Mouse (Mus musculus): ENCODE measurements around the gene Ywhaq. TPM values are rescaled to one million over a fixed set of nuclear protein-coding genes. Genes with fewer than 3 reads are reported as not detected.

Ywhaq gene
- polyA plus RNA-seq, 1 experiment from 2014 or later: 1,086 TPM

DNA sequence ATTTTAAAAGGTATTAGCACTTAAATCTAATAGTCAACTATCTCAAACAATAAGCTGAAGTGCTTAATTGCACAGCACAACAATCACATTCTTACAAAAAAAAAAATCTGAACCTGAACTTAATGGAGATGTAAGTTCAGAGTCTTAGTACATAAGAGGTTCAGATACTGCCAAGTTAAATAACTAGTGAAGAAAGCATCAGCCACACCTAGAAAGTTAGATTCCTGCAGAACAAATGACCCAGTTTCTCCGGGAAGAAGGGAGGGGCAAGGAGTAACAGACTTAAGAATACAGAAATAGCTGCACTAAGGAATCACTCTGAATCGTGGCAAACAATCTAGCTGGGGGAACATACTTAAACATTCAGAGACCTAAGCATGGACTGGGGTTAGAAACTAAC is 54.8 kb downstream of the Ywhaq start:
- no peaks in the 10 kb centered on the region for H3K9me3 ChIP-seq
- H3K4me1 ChIP-seq: no peaks in the 10 kb centered on the region
- no peak overlapping the region for H3K4me2 ChIP-seq
- no peak overlapping the region for H3K4me3 ChIP-seq
- no peaks in the 10 kb centered on the region for H3K36me3 ChIP-seq (replicated peaks)
- WGBS: 94% methylated on average over 2 of the region's 2 CpGs
- no peak overlapping the region for H3K9ac ChIP-seq
- no peak overlapping the region for H3K27ac ChIP-seq
- no peak for ATAC-seq (replicated peaks)
- H3K27me3 ChIP-seq (replicated peaks): no peaks in the 10 kb centered on the region

DNA sequence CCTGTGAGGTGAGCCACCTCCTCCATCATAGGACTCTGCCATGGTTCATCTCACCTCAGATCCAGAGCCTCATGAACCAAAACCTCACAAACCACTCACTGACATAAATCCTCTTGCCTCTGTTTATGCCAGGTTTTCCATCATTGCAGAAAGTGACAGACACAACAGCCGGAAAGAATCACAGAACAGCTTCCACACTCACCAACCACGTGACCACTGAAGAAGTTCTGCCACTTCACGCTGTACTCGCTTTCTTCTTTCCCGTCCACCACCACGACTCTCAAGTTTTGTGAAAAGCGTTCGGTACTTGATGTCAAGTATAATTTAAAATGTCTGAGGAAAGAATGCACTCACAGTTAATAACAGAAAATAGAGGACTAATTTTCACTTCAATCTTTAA is 63.8 kb downstream of the Ywhaq start:
- ATAC-seq (replicated peaks): no peak
- Histone ChIP-seq H3K27ac (no peak overlapping the region), H3K9ac (no peak overlapping the region), H3K36me3 (replicated peaks) (peaks cover 26% of the 10 kb centered on the region), H3K4me2 (no peak overlapping the region), H3K4me3 (no peak overlapping the region), H3K27me3 (replicated peaks) (no peaks in the 10 kb centered on the region), H3K4me1 (no peaks in the 10 kb centered on the region), H3K9me3 (no peaks in the 10 kb centered on the region)
- 96% methylated on average over 8 of the region's 8 CpGs for WGBS

DNA sequence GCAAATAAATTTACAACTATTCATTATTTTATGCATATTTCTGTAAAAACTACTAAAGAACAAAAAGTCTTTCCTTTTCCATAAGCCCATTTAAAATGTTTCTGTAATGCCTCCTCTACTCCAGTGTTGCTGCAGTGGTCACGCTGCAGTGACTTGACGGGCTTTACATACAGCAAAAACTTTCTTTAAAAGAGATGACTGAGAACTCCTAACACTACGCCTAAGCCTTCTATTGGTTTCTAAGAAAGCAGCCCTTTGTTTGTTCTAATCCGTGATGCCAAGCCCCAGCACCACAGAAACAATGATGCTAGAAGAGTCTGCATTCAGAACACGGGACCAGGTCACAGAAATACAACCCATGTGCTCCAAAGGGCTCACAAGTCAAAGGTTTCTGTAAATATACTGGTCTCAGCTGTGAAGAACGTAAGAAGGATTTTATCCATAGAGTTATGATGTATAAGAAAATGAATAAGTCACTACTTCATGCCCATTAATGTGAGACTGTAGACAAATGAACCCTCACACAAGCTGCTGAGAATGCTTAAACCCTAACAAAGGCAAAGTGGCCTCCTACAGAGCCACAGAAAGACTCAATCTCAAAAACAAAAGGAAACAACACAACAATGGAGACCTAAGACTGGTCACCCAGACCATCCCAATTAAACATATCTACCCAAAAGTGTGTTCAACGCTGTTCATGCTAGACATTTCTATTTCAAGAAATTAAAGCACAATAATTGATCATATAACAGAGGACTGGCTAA is 67.1 kb downstream of the Ywhaq start:
- H3K4me2 ChIP-seq: no peak overlapping the region
- no peaks in the 10 kb centered on the region for H3K4me1 ChIP-seq
- no peaks in the 10 kb centered on the region for H3K27me3 ChIP-seq (replicated peaks)
- H3K9me3 ChIP-seq: no peaks in the 10 kb centered on the region
- no peak overlapping the region for H3K4me3 ChIP-seq
- no peak overlapping the region for H3K9ac ChIP-seq
- WGBS: 9% methylated on average over 7 of the region's 7 CpGs
- no peak overlapping the region for H3K27ac ChIP-seq
- H3K36me3 ChIP-seq (replicated peaks): peaks cover 29% of the 10 kb centered on the region
- ATAC-seq (replicated peaks): no peak

DNA sequence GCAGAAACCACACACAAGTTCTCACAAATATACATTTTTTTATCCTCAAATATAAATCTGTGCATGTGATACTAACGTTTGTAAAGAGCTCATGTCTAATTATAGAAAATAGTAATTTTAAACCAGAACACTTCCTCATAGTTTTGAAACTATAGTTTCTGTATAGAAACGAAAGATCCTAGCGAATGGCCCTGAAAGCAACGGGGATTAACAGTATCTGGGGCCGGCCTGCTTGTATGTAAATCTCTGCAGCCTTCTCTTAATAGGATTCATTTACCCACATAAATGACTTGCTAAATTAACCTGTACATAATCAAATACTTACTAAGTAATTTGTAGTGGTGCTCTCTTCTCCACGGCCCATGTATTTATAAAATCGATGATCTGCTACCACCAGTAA is 70.5 kb downstream of the Ywhaq start:
- no peak for ATAC-seq (replicated peaks)
- Histone ChIP-seq H3K27ac (no peak overlapping the region), H3K27me3 (replicated peaks) (no peaks in the 10 kb centered on the region), H3K9me3 (no peaks in the 10 kb centered on the region), H3K4me2 (no peak overlapping the region), H3K4me1 (no peaks in the 10 kb centered on the region), H3K9ac (no peak overlapping the region), H3K36me3 (replicated peaks) (peaks cover 14% of the 10 kb centered on the region), H3K4me3 (no peak overlapping the region)
- 81% methylated on average over 7 of the region's 7 CpGs for WGBS

DNA sequence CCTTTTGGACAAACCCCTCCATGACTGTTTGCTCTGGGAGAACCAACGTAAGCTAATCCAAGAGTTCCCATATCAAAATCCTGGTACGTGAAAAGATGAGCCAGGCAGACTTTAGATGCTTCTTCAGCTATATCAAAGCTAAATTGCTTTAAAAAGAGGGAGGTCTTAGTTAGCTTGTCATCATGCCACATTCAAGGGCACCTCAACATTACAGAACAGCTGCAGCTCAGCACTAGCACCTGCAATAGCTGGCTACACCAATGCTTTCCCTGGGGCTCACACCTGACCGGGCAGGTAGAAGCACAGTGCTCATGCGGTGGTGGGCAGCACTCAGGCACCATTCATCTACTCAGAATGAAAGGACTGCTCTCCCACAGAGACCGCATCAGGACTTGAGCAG is 76.8 kb downstream of the Ywhaq start:
- H3K27ac ChIP-seq: no peak overlapping the region
- no peak for ATAC-seq (replicated peaks)
- no peak overlapping the region for H3K9ac ChIP-seq
- no peaks in the 10 kb centered on the region for H3K9me3 ChIP-seq
- no peak overlapping the region for H3K4me3 ChIP-seq
- H3K27me3 ChIP-seq (replicated peaks): no peaks in the 10 kb centered on the region
- no peaks in the 10 kb centered on the region for H3K4me1 ChIP-seq
- H3K4me2 ChIP-seq: no peak overlapping the region
- peaks cover 20% of the 10 kb centered on the region; the same call in 1 of the 2 replicates for H3K36me3 ChIP-seq (replicated peaks)
- 96% methylated on average over 5 of the region's 5 CpGs for WGBS

Other genes starting within 250 kb of the Ywhaq start
- gene Cpsf3, start 132.2 kb downstream of the Ywhaq start, polyA plus RNA-seq (2015; fragmentation: Nextera tagmentation; extraction: Ambion mirVana): 94.6 and 101 TPM in 2 replicates
- gene Itgb1bp1, start 131.4 kb downstream of the Ywhaq start, polyA plus RNA-seq (2015; fragmentation: Nextera tagmentation; extraction: Ambion mirVana): 32.5 and 34.0 TPM in 2 replicates
- 27.2 and 27.8 TPM in 2 replicates for gene Iah1, start 101.2 kb downstream of the Ywhaq start, polyA plus RNA-seq (2015; fragmentation: Nextera tagmentation; extraction: Ambion mirVana)
- 17.3 and 17.5 TPM in 2 replicates for gene Adam17, start 44.0 kb downstream of the Ywhaq start, polyA plus RNA-seq (2015; fragmentation: Nextera tagmentation; extraction: Ambion mirVana)

All from midbrain, embryonic 15.5 days (tissue).